Mouse (Mus musculus) thymus, postnatal 14 days (tissue): ENCODE results near the gene Rxfp3.

Experiments used
- DNase-seq: peaks from one replicate; pipeline ENCODE4 v3.0.0; 2021

Rxfp3 gene

DNA sequence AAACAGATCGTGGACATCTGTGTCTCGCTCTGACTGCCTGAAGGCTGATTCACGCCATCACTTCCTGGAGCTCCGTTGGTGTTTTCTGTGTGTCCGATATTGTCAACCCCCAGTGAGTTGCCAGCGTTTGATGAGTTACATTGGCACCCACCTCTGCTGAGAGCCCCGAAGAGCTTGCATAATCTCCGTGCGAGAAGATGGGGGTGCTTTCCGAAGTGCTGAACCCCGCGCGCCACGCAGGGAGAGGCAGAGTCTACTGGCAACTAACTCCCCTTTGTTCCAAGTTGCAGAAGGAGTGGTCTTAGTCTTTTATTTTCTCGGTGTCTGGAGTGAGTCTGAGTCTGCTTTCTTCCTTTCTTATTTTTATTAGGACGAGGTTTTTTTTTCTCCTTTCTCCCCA lies at the start of gene Rxfp3:
Gene Rxfp3 (minus strand): TSS at position 281 of the 400 bp plus-strand sequence.
- no peak for DNase-seq

DNA sequence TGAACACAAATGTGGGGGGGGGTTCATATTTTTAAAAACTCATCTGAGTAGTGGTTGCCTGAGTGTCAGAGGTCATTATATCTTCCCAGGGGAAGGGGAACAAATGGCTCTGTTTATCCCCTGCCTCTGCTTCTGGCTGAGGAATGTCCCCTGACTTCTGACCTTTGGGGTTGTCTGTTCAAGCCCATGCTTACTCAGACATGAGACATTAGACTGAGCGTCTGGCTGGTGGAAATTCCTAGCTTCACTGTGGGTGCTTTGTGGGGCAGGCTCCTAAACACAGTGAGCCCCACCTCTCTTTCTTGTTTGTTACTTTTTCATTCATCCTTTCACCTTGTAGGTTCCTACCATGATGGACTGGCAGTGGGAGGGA lies 47.2 kb upstream of the Rxfp3 start:
- DNase-seq = no peak

DNA sequence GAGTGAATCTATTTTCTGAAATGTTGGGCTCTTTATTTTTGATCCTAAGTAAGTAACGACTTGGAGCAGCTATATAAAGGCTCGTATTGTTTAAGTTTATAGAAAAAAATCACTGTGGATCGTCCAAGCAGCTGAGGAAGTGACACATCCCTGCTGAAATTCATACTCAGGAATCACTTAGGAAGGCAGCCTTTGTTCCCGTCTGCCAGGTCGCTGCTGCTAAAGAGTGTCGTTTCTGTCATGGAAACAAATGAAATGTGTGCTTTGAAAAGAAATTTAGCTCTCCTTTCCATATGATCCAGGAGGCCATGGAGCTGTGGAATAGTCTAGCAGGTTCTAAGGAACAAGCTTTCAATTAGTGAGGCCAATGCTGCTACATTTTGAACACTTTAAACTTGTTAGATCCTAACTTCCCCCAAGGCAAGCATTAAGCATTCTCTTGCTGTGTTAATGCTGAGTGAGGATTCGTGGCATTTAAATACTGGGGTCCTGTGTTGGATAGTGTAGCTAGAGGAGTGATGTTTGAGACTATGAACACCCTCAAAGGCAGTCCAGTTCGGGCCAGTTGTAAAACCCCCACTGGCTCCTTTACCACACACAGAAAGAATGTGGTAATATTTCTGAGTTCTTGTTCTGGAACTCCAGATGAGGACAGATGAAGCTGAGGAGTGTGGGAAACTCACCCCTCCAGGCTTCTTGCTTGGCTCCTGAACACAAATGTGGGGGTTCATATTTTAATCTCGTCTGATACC lies 46.6 kb upstream of the Rxfp3 start:
- no peak for DNase-seq

DNA sequence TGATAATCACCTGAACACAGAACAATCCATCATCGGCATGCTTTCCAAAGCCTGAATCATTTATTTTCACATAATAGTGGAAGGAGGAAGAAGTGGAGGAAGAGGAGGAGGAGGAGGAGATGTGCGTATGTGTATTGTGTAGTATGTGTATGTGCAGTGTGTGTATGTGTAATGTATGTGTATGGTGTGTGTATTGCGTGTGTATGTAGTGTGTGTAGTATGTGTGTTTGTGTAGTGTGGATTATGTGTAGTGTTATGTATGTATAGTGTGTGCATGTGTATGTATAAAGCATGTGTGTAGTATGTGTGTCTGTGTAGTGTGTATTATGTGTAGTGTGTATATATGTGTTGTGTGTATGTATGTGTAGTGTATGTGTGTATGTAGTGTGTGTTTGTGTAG lies 45.9 kb upstream of the Rxfp3 start:
- DNase-seq = no peak

DNA sequence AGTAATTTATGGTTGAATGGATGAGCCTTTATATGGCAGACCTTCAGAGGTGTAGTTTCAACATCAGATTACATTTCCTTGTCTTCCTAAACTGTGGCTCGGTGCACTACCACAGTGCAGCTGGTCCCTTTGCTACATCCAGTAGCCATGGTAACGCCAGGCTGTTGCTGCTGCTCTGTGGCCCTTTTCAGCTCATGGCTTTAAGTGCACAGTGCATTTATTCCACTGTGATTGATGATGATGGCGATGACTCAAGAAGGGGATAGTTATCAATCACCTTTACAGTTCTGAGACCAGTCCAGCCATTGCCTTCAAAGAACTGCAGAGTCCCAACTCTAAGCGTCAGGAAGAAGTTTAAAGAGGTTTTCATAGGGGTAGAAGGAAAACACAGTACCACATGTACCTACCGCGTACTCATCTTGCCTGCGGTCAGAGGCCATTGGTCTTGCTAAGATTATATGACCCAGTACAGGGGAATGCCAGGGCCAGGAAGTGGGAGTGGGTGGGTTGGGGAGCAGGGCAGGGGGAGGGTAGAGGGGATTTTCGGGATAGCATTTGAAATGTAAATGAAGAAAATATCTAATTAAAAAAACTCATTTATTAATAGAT lies 45.3 kb upstream of the Rxfp3 start:
- DNase-seq = no peak

DNA sequence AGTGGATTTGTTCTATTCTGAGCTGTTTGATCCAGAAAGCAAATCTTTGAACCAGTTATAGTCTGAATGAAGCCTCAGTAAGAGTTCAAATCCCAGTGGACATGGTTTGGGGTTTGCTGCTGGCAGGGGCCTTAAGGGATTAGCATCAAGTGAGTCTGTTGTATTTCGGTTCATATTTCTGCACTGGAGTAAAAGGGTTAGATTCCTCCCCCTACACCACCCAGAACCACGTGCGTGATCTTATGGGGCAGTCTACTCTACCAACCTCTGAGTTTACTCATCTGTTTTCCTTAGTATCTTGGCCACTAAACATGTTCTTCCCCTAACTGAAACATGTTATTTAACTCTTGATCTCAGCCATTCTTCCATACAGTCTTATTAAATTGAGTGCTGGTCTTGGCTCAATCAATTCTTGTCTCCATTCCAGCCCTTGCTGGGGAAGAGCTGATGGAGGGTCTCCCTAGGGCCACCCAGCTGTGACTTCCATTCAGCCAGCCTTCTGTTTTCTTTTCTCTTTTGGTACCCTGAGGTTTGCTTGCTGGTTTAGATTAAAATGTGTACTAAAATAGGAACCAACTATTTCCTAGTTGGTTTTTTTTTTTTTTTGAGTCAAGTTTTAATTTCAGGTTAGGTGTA lies 38.1 kb upstream of the Rxfp3 start:
- DNase-seq = no peak

DNA sequence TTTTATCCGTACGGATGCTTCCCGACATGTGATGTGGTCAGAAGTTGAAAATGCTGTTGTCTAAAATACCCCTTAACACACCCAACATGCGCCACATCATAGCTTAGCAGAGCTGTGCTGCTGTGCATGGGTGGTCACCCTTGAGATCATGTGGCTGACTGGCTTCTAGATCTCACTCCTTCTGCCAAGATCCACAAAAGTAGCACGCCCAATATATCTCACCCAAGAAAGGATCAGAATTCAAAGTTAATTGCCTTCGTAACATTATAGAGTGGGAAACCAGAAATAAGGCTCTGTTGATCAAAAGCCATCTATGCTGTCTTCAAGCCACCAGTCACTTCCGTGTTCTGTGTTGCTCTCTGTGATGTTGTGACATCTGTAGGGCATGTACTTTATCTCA lies 30.1 kb upstream of the Rxfp3 start:
- DNase-seq = no peak

DNA sequence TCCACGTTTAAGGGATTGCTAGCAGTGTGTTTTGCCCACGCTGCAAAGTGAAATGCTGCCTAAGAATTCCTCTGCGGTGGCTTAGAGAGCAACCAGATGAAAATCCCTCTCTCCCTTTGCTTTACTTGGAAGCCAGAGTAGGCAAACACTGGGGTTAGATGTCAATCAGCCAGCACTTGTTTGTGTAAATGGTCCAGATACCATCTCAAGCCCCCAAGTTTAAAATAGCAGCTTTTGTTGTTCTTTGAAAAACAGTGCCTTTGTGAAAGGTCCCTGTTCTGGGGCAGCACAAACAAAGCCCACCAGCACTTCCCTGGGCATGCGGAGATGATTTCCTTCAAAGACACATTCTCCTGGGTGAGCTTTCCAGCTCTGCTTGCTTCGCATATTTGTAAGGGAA lies 28.5 kb upstream of the Rxfp3 start:
- no peak for DNase-seq

DNA sequence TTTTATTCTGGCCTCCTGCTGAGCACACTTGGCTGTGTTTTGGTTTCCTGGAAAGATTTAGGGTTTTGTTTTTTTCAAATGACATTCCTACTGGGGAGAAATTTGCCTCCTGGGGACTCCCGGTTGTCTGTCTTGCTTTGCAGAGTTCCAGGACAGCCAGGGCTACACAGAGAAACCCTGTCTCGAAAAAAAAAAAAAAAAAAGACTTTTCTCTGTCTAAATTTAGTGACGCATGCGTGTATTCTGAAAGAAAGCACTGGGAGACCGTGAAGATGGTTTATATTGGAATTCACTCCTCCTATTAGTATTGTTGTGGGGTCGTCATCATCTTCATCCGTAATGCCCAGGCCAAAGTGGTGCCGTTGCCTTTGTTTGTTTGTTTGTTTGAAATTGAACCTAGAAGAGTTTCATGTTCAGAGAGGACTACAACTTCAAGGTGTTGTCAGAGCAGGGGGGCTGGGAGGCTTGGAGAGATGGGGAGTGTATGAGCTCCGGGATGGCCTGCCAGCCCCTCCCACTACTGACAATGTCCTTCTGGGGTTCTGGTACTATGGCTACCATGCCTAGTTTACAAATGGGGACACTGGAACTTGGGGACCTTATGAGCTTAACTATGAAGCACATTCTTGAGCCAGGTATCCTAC lies 27.9 kb upstream of the Rxfp3 start:
- DNase-seq = no peak

DNA sequence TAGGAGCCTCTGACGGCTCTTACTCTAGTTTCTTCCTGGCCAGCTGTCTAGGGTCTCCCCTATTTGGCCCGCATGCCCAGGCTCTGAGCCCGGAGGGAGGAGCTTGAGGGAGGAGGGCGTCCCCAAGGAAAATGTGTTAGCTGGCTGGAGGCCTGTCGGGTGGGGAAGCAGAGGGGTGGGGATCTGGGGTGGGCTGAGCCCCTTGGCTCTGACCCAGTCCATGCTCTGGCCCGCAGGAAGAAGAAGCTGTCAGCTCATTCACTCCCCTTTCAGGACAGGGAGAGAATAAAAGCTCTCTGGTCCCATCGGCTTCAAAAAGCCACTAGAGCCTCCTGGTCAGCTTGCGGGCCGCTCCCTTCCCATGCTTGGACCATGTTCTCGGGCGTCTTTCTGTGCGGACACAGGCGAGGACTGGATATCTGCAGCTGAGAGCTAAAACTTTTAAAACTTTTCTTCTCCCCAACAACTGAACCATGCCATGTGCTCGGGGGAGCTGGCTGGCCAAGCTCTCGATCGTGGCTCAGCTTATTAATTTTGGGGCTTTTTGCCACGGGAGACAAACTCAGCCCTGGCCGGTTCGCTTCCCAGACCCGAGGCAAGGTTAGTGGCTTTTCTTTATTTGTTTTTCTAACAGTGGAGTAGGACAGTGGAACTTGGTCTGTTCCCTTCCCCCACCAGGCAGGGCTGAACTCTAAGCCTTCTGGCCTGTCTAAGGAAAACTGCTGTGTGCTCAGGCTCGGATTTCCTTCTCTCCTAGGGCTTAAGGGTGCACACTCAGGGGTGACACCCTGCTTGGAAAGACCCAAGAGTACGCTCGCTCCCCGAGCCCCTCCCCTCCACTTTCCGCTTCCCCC lies 27.0 kb upstream of the Rxfp3 start, which contains the start of gene Adamts12:
Gene Adamts12 (plus strand): TSS at position 233 of the 854 bp plus-strand sequence.
- no peak for DNase-seq

DNA sequence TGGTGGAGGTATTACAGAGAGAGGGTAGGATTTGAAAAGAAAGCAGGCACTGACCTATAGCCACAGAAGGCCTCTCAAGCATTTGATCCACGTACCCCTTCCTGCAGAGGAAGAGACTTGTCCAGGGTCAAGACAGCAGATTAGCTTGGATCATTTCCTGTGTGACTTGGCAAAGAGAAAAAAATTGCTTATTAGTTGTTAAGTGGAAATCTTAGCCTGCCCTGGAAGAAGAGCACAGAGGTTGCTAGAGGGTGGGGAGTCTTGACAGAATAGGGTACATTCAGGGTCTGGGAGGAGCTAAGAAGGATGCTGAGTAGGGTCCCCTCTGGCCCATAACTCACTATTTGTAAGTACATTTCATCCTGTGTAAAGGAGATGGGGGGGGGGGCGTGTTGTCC lies 26.4 kb upstream of the Rxfp3 start:
- no peak for DNase-seq

DNA sequence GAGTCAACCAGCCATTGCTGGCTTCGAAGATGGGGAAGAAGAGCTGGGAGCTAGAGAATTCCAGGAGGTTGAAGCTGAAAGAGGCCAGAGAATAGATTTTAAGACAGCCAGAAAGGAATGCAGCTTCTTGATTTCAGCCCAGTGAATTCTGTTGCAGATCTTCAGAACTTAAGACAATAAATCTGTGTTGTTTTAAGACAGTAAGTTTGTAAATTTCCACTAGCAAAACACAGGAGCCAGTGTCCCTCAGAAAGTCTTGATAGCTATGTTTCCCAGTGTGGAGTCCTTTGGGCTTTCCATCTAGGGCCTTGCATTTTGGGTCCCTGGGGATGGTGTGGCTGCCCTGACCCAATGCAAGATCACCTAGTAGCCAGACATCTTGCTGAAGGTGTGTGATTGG lies 25.1 kb upstream of the Rxfp3 start:
- DNase-seq = no peak

DNA sequence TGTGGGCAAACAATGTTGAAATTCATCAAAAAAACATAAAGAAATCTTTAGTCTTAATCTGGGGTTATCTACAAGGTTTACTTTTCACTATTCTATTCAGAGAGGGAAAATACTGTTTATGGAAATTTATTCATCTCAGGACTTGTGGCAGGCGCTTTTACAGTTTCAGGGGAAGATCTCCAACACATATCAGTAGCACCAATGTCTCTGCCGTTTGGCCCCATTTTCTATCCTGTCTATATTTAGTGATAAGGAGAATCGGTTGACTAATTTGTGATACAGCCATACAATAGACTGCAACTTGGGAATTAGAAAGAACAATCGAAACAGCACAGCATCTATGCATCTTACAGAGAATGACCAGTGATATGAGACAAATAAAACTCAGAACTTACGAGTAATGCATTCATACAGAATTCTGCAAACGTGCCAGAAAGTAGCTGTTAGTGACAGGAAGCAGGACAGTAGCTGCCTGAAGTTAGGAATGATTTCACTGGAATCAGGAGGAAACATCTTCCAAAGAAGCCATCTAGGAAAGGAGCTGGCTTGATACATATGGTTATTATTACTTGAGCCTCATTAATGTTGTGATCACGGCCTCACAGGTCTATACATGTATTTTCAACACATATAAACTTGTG lies 16.8 kb upstream of the Rxfp3 start:
- no peak for DNase-seq

DNA sequence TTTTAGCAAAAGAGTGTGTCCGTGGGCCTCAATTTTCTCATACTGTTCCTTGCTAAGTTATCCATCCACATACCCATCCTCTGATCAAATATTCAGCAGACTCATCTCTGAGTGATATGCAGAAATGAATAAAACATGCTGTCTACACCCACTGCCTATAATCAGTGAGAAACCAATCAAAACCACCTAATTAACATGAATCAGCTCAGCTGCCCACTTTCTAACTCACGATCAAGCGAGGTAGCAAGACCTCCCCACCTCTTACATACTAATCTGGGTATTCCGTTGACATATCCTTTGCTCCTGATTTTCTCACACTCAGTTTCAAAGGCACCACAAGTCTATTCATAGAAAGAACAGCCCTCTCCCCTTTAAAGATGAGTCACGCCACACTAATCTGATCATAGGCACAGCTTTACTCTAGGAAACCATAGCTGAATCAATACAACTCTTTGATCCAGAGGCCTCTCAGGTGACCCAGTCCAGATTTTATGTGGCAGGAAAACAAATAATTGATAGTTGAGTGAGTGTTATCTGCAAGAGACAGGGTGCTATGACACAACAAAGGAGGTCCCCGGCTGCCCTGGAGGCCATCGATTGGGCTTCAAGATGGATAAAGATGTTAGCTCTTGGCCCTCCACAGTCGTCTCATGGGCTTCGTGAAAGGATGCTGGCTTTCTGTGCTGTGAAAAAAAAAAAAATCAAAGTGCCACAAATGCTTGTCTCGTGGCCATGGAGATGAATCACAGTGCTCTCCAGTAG lies 16.1 kb upstream of the Rxfp3 start:
- DNase-seq = no peak

DNA sequence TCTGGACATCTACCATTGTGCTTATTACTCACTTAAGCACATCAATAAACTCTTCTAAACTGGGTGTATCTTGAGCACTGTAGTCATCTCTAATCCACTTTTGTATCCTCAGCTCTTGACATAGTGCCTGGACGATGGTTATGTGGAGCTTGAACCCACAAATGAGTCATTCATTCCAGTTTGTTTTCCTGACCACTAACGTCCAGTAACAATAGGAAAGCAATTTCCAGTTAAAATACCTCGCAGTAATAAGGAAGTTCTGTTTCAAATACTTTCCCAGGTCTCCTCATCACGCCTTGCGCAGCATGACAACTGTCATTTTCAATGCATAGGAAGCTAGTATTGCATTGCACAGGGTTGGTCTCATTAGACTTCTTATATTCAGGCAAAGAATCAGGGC lies 5.0 kb upstream of the Rxfp3 start:
- no peak for DNase-seq

DNA sequence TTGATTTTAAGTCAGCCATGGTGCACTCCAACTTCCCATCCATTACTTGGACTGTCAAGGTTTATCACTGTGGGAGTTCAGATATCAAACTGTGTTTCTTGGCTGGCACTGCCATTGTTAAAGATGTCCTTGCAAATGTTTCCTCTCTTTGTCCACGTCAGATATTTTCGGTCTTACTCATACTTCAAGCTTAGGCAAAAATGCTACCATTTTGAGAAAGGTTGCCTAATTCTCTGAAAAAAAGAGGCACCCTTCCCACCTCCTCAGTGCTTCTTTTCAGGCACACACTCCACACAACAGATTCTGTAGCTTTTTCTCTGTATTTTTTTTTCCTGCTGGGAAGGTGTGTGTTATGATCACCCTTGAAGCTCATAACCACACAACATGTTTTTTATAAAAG lies 3.4 kb upstream of the Rxfp3 start:
- no peak for DNase-seq

DNA sequence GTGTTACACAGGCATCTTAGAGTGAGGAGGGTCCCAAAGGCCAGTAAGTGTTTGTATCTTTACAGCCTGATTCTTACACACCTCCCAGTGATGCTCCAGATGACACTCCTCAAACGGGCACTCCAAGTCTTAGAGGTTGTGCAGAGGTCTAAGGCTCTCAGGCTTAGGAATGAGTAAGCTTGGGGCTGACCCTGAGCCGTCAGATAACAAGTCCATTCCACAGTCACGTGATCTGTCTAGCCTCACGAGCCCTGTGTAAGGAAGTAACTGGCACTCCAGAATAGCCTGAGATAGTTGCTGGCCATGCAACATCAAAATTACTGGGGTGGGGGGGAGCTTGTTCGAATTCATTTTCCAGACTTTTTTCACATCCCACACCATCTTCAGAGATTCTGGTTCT lies 2.3 kb upstream of the Rxfp3 start:
- DNase-seq = no peak

DNA sequence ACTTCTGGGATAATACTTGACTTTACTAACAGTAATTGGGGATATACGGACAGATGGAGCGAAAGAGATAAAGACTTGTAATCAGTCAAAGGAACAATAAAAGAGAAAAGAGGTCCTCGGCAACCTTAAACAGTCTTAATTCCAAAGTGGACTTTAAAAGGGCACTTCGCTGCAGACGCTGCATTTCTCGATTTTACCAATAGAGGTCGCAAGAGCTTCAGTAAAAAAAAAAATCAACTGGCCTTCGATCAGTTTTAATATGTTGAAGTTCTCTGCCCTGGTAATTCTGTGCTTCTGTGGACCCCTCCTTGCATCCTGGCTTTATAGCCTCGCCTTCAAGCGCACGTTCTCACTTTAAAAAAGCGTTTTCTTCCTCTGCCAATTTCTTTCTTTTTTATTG lies 685 bp upstream of the Rxfp3 start:
- DNase-seq = no peak

DNA sequence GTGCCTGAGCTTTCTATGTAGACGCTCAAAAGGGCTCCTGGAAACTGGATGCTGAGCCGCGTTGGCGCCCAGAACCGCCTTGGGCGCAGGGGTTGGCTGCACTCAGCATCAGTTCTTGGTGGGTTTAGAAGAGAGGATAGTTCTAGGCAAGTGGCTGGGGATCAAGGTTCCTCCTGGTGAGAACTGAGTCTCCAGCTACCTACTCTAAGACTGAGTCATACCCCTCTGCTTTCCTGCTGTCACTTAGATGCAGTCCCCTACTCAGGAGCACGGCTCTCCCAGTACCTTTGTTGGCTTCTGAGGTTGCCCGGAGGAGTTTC lies 455 bp downstream of the Rxfp3 start:
- no peak for DNase-seq

DNA sequence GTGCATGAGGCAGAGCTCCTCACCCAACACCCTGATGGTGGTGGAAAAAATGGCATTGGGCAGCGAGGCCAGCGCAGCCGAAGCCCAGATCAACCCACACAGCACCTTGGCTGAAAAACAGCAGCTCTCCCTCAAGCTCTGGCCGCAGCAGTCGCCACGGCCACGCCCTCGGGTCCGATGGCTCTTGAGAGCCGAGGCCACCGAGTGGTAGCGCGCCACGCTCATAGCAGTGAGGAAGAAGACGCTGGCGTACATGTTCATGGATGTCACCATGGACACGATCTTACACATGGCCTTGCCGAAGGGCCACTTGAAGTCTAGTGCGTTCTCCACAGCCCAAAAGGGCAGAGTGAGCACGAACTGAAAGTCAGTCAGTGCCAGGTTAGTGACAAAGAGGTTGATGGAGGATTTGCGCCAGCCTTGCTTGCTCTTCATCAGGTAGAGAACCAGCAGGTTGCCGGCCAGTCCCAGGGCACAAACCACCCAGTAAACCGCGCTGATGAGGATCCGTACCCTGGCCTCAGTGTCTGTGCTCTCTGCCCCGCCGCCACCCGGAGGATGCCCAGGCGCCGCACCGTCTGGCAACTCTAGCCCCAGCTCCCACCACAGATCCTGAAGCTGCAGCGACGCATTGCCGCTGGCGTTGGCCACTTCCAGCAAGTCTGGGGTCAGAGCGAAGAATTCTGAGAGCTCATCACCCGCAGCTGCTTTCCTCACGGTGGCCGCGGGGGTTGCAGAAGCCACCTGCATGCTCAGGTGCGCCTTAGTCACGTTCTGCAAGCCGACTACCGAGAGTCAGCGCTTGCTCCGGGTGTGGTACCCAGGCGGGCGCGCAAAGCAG lies 1.0 kb downstream of the Rxfp3 start:
- no peak for DNase-seq

DNA sequence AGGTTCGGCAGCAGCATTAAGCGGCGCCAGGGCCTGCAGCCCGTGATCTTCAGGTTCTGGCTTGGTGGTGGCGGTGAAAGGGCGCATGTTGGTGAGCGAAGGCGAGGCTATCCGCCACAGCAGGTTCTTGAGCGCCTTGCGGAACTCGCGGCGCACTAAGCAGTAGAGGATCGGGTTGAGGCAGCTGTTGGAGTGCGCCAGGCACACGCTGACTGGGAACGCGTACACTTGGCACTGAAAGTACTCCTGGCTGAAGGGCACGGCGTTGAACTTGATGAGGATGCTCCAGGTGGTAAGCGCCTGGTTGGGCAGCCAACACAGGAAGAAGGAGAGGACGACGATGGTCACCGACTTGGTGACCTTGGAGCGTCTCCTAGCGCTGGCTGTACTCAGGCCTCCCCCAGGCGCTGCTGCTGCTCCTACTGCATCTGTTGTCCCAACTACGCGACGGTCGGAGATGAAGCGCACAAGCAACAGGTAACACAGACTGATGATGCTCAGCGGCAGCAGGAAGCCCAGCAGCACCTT lies 1.8 kb downstream of the Rxfp3 start:
- DNase-seq = no peak
